ENCODE assay signal across 11 mouse cellular contexts in genomic region chr17:47112556-47113225, GRCm38 (mm10).
DNase-seq lines count a peak whose midpoint lies in the region; TF ChIP-seq lines count a peak whose summit lies in the region.
"Had no signal": no experiment of that assay in that cellular context is flagged by ENCODE, and none has a peak within 500 bp of the region (broad histone marks: within the 10 kb centered on the region; RNA-seq: fewer than 3 reads in every experiment).

No protein-coding gene starts in this region.

- intact Hi-C loops in left cerebral cortex, postnatal 25 days (cut with DNase I): no loop called here

- no peaks in the 10 kb centered on the region for H3K4me1 ChIP-seq in embryonic fibroblast, embryonic 13.5 days (ENCODE audit: control insufficient read depth, insufficient read depth, low read length)
- no peaks in the 10 kb centered on the region for H3K4me1 ChIP-seq in cerebellum, adult 2 months (ENCODE audit: control insufficient read depth, insufficient read depth, low read length)
- H3K4me1 ChIP-seq: heart, embryonic 15.5 days; neural tube, embryonic 15.5 days had no signal

- TF ChIP-seq CTCF in layer of hippocampus, adult 2 months (conservative IDR thresholded peaks at IDR 0.05): peak; percentile 60
- peak; percentile 24; the same call in 1 of the 2 replicates for TF ChIP-seq CTCF in embryonic fibroblast, embryonic 13.5 days (IDR thresholded peaks at IDR 0.05; ENCODE audit: borderline replicate concordance, insufficient read depth, low read length)
- TF ChIP-seq CTCF in cerebellum, adult 2 months (IDR thresholded peaks at IDR 0.05; ENCODE audit: borderline replicate concordance, insufficient read depth, low read depth, low read length): no peak; the same call in 1 of the 2 replicates

- no peak overlapping the region for H3K4me3 ChIP-seq in layer of hippocampus, adult 2 months
- no peak overlapping the region for H3K4me3 ChIP-seq in embryonic fibroblast, embryonic 13.5 days (ENCODE audit: insufficient read depth, low read length)
- no peak overlapping the region for H3K4me3 ChIP-seq in cerebellum, adult 2 months (replicated peaks; ENCODE audit: insufficient read depth, low read depth, low read length)
- H3K4me3 ChIP-seq: heart, embryonic 15.5 days; neural tube, embryonic 15.5 days had no signal

- no peaks in the 10 kb centered on the region for H3K27me3 ChIP-seq in cerebellum, adult 2 months (ENCODE audit: control insufficient read depth, insufficient read depth, low read length)
- H3K27me3 ChIP-seq: heart, embryonic 15.5 days; neural tube, embryonic 15.5 days had no signal

- no peak for DNase-seq in layer of hippocampus, adult 2 months (ENCODE audit: low spot score in 2 of 2)
- DNase-seq in layer of hippocampus, postnatal 36 days: no peak
- peak; percentile 85 for DNase-seq in NIH3T3 (ENCODE audit: low read depth)
- peak; percentile 17 for DNase-seq in naive thymus-derived CD4-positive, alpha-beta T cell, adult 2 months (ENCODE audit: low read depth)
- DNase-seq in cerebellum, adult 2 months: no peak
- DNase-seq in left cerebral cortex, postnatal 25 days (ENCODE audit: low spot score in 2 of 2): no peak
- DNase-seq: layer of hippocampus, adult 9-11 months had no signal

- WGBS in cerebellum, adult 2 months: 88% methylated on average over 16 of the region's 16 CpGs

- no peak overlapping the region for H3K27ac ChIP-seq in layer of hippocampus, adult 2 months
- H3K27ac ChIP-seq in embryonic fibroblast, embryonic 13.5 days (ENCODE audit: insufficient read depth, low read length): peak overlapping the region; percentile 50
- H3K27ac ChIP-seq in cerebellum, adult 2 months (ENCODE audit: insufficient read depth, low read length): no peak overlapping the region
- H3K27ac ChIP-seq: heart, embryonic 15.5 days; macrophage; neural tube, embryonic 15.5 days had no signal

- TF ChIP-seq POLR2A in embryonic fibroblast, embryonic 13.5 days (IDR thresholded peaks at IDR 0.05; ENCODE audit: low read depth, low read length): no peak
- no peak for TF ChIP-seq POLR2A in cerebellum, adult 2 months (IDR thresholded peaks at IDR 0.05; ENCODE audit: borderline replicate concordance, insufficient read depth, low read length)

Comparison
In these comparisons a context has a peak if more than half of its experiments do, and no peak if none do; other contexts are left out.
1. DNase-seq: peak in NIH3T3 (single experiment) and naive thymus-derived CD4-positive, alpha-beta T cell, adult 2 months (single experiment); none in layer of hippocampus, adult 2 months (0 of 2), layer of hippocampus, postnatal 36 days (0 of 2), cerebellum, adult 2 months (0 of 2) and left cerebral cortex, postnatal 25 days (0 of 2).